Mouse (Mus musculus) skeletal muscle tissue, adult 2 months (tissue): Measurements from ENCODE around the gene Glp2r.

Experiments
- DNase-seq: peaks from one replicate; pipeline ENCODE4 v3.0.0-alpha.2; 2012; ENCODE audit warnings: low read depth, low spot score

The Glp2r gene

GRCm38 (mm10) chr11:67636905-67637586 lies 133.9 kb downstream of the Glp2r start:
- DNase-seq = no peak

DNA sequence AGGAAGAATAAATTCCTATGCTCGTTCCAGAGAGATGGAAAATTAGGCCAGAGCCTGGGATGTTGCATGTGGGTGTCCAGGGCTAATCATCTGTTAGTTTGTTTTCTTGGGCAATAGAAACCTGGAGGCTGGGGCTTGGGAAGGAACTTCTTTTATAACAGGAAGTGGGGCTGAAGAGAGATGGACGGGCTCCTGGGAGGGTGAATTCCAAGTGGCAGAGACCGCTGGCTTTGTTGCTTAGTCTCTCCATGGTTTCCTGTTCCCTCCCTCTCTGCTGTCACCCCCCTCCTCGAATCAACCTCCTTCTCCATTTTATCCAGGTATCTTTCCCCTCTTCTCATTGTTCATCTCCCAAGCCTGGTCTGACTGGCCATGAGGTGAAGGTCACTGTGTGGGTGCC lies 134.8 kb downstream of the Glp2r start:
- no peak for DNase-seq

DNA sequence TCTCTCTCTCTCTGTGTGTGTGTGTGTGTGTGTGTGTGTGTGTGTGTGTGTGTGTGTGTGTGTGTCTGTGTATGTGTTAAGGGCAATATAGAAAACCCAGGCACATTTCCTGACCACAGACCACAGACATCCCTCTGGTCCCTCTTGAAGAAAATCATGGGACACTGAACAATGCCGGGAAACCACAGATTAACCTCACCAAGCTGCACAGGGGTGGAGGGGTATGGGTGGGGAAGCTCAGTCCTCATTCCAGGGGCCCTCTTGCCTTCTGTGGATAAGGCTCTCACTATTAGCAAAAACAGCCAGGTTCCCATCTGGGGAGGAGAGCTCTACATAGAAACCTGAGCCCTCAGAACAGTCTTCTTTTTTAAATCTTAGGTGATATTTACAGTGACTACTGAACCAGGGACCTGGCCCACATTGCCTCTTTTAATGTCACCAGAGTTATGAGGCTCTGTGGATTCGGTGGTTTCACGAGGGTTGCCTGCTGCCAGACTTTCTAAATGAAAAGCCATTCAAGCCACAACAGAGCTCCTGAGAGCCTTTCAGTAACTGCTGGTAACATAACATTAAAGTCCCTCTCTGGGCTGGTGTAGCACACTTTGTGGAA lies 137.2 kb downstream of the Glp2r start:
- DNase-seq = no peak

DNA sequence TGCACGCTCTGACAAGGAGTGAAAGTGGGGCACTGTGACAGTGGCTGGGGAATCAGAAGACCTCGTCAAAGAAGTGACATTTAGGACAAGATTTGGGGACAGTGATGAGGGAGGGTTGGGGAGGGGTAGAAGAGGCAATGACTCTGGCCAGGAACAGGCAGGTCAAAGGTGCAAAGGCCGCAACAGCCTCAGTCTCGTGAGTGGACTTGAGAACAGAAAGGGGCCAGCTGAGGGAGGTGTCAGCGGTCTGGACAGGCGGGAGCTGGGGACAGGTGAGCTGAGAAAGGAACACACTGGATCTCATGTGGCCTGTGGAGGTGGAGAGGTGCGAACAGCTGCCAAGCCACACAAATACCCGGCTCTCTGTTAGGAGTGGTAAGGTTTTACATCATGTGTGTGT lies 138.0 kb downstream of the Glp2r start:
- no peak for DNase-seq

DNA sequence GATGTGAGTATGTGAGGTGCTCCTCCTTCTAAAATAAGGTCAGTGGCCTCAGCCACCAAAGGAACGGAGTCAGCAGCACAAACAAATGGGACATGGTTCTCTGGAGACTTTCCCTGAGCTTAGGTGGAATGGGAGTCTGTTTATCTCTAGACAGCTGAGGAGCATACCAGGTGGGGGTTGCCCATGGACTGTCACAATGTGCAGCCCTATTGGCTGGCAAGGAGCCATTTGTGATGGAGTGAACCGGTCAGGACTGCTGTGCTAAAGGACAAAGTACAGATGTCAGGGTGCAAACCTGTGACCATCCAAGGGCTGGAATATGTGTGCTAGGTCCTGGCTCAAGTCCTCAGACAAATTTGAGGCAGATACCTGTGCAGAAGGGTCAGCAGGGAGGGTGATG lies 142.4 kb downstream of the Glp2r start:
- no peak for DNase-seq

- DNase-seq = no peak
Observed at GRCm38 (mm10) chr11:67627179-67627578, 143.8 kb downstream of the Glp2r start.

GRCm38 (mm10) chr11:67622340-67622739 lies 148.6 kb downstream of the Glp2r start:
- no peak for DNase-seq

GRCm38 (mm10) chr11:67616557-67617239 lies 154.3 kb downstream of the Glp2r start:
- no peak for DNase-seq

GRCm38 (mm10) chr11:67612158-67612839 lies 158.7 kb downstream of the Glp2r start:
- DNase-seq = no peak
